Mouse (Mus musculus) heart, adult 2 months (tissue): ENCODE measurements at regions not wholly inside any gene's neighbourhood (a gene's known extent, or its start where the extent isn't known, plus 50 kb on each side); places are given as distances from the start of the nearest gene placed in this dataset.

Experiments
- DNase-seq, 2 experiments: peaks; one replicate each; pipeline ENCODE4 v3.0.0; 2021
- H3K27ac ChIP-seq: fragments of 200-600 bp; 2 replicates; pipeline ENCODE4 v1.8.1; 2022
- H3K27me3 ChIP-seq: fragments of 200-500 bp; 2 replicates; pipeline ENCODE4 v1.6.1; 2012; ENCODE audit warnings: mild to moderate bottlenecking, low read length, inconsistent platforms, mixed read lengths; ENCODE audit not compliant: control insufficient read depth, insufficient read depth
- H3K36me3 ChIP-seq: fragments of 200-500 bp; 2 replicates; pipeline ENCODE4 v1.6.1; 2012; ENCODE audit warnings: low read length, inconsistent platforms; ENCODE audit not compliant: control insufficient read depth, insufficient read depth
- H3K4me1 ChIP-seq: fragments of 200-500 bp; 2 replicates; pipeline ENCODE4 v1.6.1; 2011; ENCODE audit warnings: low read length; ENCODE audit not compliant: control insufficient read depth, insufficient read depth
- H3K4me3 ChIP-seq: fragments of 200-600 bp; 2 replicates; pipeline ENCODE4 v1.8.1; 2022
- H3K79me2 ChIP-seq: fragments of 200-500 bp; replicated peaks from 2 replicates; pipeline ENCODE4 v1.6.1; 2012; ENCODE audit warnings: mild to moderate bottlenecking, inconsistent platforms, low read length, moderate library complexity, mixed read lengths; ENCODE audit not compliant: control insufficient read depth, insufficient read depth
- H3K9ac ChIP-seq: fragments of 200-500 bp; 2 replicates; pipeline ENCODE4 v1.6.1; 2012; ENCODE audit warnings: low read depth, mild to moderate bottlenecking, control low read depth, inconsistent platforms, low read length, mixed read lengths
- CTCF ChIP-seq: fragments of 200-600 bp; IDR thresholded peaks from 2 replicates; pipeline ENCODE4 v1.8.1; 2022; ENCODE audit warnings: antibody characterized with exemption, mild to moderate bottlenecking, moderate library complexity
- EP300 ChIP-seq: fragments of 200-500 bp; IDR thresholded peaks from 2 replicates; pipeline ENCODE4 v1.6.1; 2011; ENCODE audit warnings: low read depth, low read length, control low read depth; ENCODE audit not compliant: insufficient read depth
- POLR2A ChIP-seq: fragments of 200-500 bp; IDR thresholded peaks from 2 replicates; pipeline ENCODE4 v1.6.1; 2011; ENCODE audit warnings: mild to moderate bottlenecking, low read depth, low read length, control low read depth; ENCODE audit not compliant: insufficient read depth
- WGBS: fragments of 180-500 bp; shearing (Covaris S2); methylation state at CpG from one replicate; pipeline ENCODE4 v1.1.7; 2018; 5-methylcytosine and 5-hydroxymethylcytosine counted together
- intact Hi-C: fragments of 180-260 bp; cut with DNase I; formaldehyde crosslinking; loops from one replicate; pipeline ENCODE4 v1.15.1; 2025

GRCm38 (mm10) chr1:19786971-19787370, 578.3 kb downstream of the Tfap2b start:
- TF ChIP-seq CTCF: no peak
- TF ChIP-seq EP300: no peak
- no peak for TF ChIP-seq POLR2A
- H3K9ac ChIP-seq: no peak overlapping the region
- H3K36me3 ChIP-seq: no peaks in the 10 kb centered on the region

DNA sequence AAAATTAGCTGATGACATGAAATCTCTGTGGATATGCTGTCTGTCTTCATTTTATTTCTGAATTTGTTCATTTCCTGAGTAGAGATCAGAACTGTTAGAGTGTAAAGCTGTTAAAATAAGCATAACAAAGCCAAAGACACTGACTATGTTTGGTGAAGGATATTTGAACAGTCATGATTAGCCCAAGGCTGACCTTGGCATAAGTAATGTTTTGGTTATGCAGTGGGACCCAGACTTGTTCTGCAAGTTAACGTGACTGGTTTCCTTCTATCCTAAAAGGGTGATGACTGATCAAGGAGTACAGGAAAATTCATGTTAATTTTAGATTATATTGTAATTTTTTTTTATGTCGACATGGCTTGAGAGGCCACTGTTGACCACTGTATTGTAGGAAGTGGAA, 585.4 kb downstream of the Tfap2b start:
- Histone ChIP-seq H3K36me3 (no peaks in the 10 kb centered on the region), H3K9ac (no peak overlapping the region), H3K4me3 (no peak overlapping the region), H3K4me1 (no peaks in the 10 kb centered on the region), H3K27me3 (no peaks in the 10 kb centered on the region), H3K79me2 (no peaks in the 10 kb centered on the region), H3K27ac (no peak overlapping the region)
- intact Hi-C loops: no loop called here
- 39% methylated on average over 2 of the region's 2 CpGs for WGBS
- DNase-seq: no peak
- TF ChIP-seq CTCF: no peak
- TF ChIP-seq EP300: no peak
- no peak for TF ChIP-seq POLR2A

More at GRCm38 (mm10) chr1:19786971-19787370, 578.3 kb downstream of the Tfap2b start:
- Histone ChIP-seq H3K4me3 (no peak overlapping the region), H3K4me1 (no peaks in the 10 kb centered on the region), H3K27me3 (no peaks in the 10 kb centered on the region), H3K79me2 (no peaks in the 10 kb centered on the region), H3K27ac (no peak overlapping the region)
- DNase-seq: no peak
- intact Hi-C loops: no loop called here
- WGBS: 57% methylated on average over 2 of the region's 2 CpGs

- DNase-seq: no peak
- Histone ChIP-seq H3K79me2 (no peaks in the 10 kb centered on the region), H3K9ac (no peak overlapping the region), H3K27me3 (no peaks in the 10 kb centered on the region), H3K36me3 (no peaks in the 10 kb centered on the region), H3K4me1 (no peaks in the 10 kb centered on the region), H3K4me3 (no peak overlapping the region), H3K27ac (no peak overlapping the region)
- 78% methylated on average over 3 of the region's 3 CpGs for WGBS
- TF ChIP-seq POLR2A (no peak), CTCF (no peak), EP300 (no peak)
- intact Hi-C loops: no loop called here
These were observed 617.2 kb downstream of the Tfap2b start for GRCm38 (mm10) chr1:19825887-19826286.

- Histone ChIP-seq H3K36me3 (no peaks in the 10 kb centered on the region), H3K4me3 (no peak overlapping the region), H3K27ac (no peak overlapping the region), H3K79me2 (no peaks in the 10 kb centered on the region), H3K27me3 (no peaks in the 10 kb centered on the region), H3K4me1 (no peaks in the 10 kb centered on the region), H3K9ac (no peak overlapping the region)
- WGBS: 78% methylated on average over 12 of the region's 12 CpGs
- DNase-seq: no peak
- intact Hi-C loops: no loop called here
- no peak for TF ChIP-seq POLR2A
- no peak for TF ChIP-seq EP300
- TF ChIP-seq CTCF: no peak
These were observed 618.0 kb downstream of the Tfap2b start for GRCm38 (mm10) chr1:19826455-19827366.

DNA sequence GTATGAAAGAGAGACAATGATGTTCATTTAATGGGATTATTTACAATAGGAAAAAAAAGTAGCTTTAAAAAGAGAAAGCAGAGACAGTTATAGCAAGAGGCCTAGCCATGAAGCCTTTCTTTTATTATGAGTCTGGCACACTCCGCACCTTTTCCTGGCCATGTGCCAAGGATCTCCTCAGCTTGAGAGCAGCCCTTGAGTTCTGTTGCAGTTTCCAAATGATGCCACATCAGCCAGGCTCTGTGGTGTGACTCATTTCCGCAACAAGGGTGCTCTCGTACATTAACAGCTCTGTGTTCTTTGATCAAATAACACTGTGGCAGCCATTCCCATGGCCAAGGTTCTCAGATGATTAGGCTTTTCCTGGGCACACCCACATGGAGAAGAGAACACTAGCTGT, 641.2 kb downstream of the Tfap2b start:
- no peak overlapping the region for H3K27ac ChIP-seq
- H3K4me3 ChIP-seq: no peak overlapping the region
- 35% methylated on average over 3 of the region's 3 CpGs for WGBS
- intact Hi-C loops: no loop called here
- H3K9ac ChIP-seq: no peak overlapping the region
- H3K79me2 ChIP-seq: no peaks in the 10 kb centered on the region
- TF ChIP-seq CTCF (no peak), POLR2A (no peak), EP300 (no peak)
- H3K36me3 ChIP-seq: no peaks in the 10 kb centered on the region
- DNase-seq: peak in 1 of 2 experiments; percentile 6
- H3K4me1 ChIP-seq: no peaks in the 10 kb centered on the region
- no peaks in the 10 kb centered on the region for H3K27me3 ChIP-seq

GRCm38 (mm10) chr1:19857250-19857649, 648.5 kb downstream of the Tfap2b start:
- no peak for DNase-seq
- Histone ChIP-seq H3K36me3 (no peaks in the 10 kb centered on the region), H3K9ac (no peak overlapping the region), H3K27me3 (no peaks in the 10 kb centered on the region), H3K79me2 (no peaks in the 10 kb centered on the region), H3K4me3 (no peak overlapping the region), H3K27ac (no peak overlapping the region), H3K4me1 (no peaks in the 10 kb centered on the region)
- TF ChIP-seq EP300 (no peak), CTCF (no peak), POLR2A (no peak)
- intact Hi-C loops: no loop called here
